Mouse (Mus musculus): ENCODE measurements around the gene Mrtfa. TPM values are rescaled to one million over a fixed set of nuclear protein-coding genes. Genes with fewer than 3 reads are reported as not detected.

The Mrtfa gene
- total RNA-seq, 4 experiments from 2014 or later, result 23.4 to 48.9 (median 33.4) TPM

GRCm38 (mm10) chr15:81023842-81024241 lies 166.7 kb downstream of the Mrtfa start:
- no peak for DNase-seq

GRCm38 (mm10) chr15:81022437-81022836 lies 168.1 kb downstream of the Mrtfa start:
- DNase-seq, result no peak

GRCm38 (mm10) chr15:81021377-81021776 lies 169.2 kb downstream of the Mrtfa start:
- no peak for DNase-seq

- DNase-seq, result no peak
Observed at GRCm38 (mm10) chr15:81017308-81017707, 173.2 kb downstream of the Mrtfa start.

GRCm38 (mm10) chr15:81016488-81016887 lies 174.1 kb downstream of the Mrtfa start:
- DNase-seq, result no peak

GRCm38 (mm10) chr15:81015068-81015744 lies 175.4 kb downstream of the Mrtfa start:
- no peak for DNase-seq

GRCm38 (mm10) chr15:81013186-81013585 lies 177.4 kb downstream of the Mrtfa start:
- DNase-seq, result no peak

GRCm38 (mm10) chr15:81012359-81012758 lies 178.2 kb downstream of the Mrtfa start:
- DNase-seq, result no peak

GRCm38 (mm10) chr15:81011523-81011922 lies 179.0 kb downstream of the Mrtfa start:
- DNase-seq, result no peak

- no peak for DNase-seq
Observed at GRCm38 (mm10) chr15:81010114-81010513, 180.4 kb downstream of the Mrtfa start.

- no peak for DNase-seq
Observed at GRCm38 (mm10) chr15:81008689-81009123, 181.9 kb downstream of the Mrtfa start.

- no peak for DNase-seq
Observed at GRCm38 (mm10) chr15:81007905-81008304, 182.7 kb downstream of the Mrtfa start.

GRCm38 (mm10) chr15:81007339-81007738 lies 183.2 kb downstream of the Mrtfa start:
- DNase-seq, result no peak

- DNase-seq, result no peak
Observed at GRCm38 (mm10) chr15:81006127-81006735, 184.3 kb downstream of the Mrtfa start.

GRCm38 (mm10) chr15:81000419-81001138 lies 190.0 kb downstream of the Mrtfa start:
- no peak for DNase-seq

- DNase-seq, result no peak
Observed at GRCm38 (mm10) chr15:80997077-80997476, 193.5 kb downstream of the Mrtfa start.

- no peak for DNase-seq
Observed at GRCm38 (mm10) chr15:80996090-80996835, 194.3 kb downstream of the Mrtfa start.

GRCm38 (mm10) chr15:80994959-80995358 lies 195.6 kb downstream of the Mrtfa start:
- DNase-seq, result no peak

- DNase-seq, result no peak
Observed at GRCm38 (mm10) chr15:80989712-80990111, 200.8 kb downstream of the Mrtfa start.

GRCm38 (mm10) chr15:80988331-80988730 lies 202.2 kb downstream of the Mrtfa start:
- no peak for DNase-seq

- DNase-seq, result no peak
Observed at GRCm38 (mm10) chr15:80983264-80983663, 207.3 kb downstream of the Mrtfa start.

- DNase-seq, result no peak
Observed at GRCm38 (mm10) chr15:80981176-80981575, 209.4 kb downstream of the Mrtfa start.

- no peak for DNase-seq
Observed at GRCm38 (mm10) chr15:80979611-80980010, 210.9 kb downstream of the Mrtfa start.
